Mouse (Mus musculus) mouse trophoblast stem cell (cell line): Measurements from ENCODE around the gene Vps37c.

Experiments used
- in situ Hi-C, 2 experiments: fragments of 300-500 bp; cut with MseI, MboI; formaldehyde crosslinking; loops; 2 replicates in 1 of 2; 3 replicates in 1 of 2; pipeline ENCODE4 v1.15.1; 2025

Vps37c gene

GRCm38 (mm10) chr19:10763381-10764031 lies 75.0 kb downstream of the Vps37c start:
- in situ Hi-C loops, result no loop called here
